Mouse (Mus musculus) stomach, embryonic 15.5 days (tissue): ENCODE measurements around the gene Gm28305. TPM values are rescaled to one million over a fixed set of nuclear protein-coding genes. Genes with fewer than 3 reads are reported as not detected.

Source experiments
- ATAC-seq: fragments of 200-750 bp; cut with Nextera tagmentation; 2 replicates; pipeline ENCODE4 v1.8.0; 2017; ENCODE audit warnings: low read depth, moderate number of reproducible peaks, moderate TSS enrichment; ENCODE audit not compliant: insufficient read depth, low FRiP score
- H3K27ac ChIP-seq: fragments of 300-500 bp; sonication (generic); 2 replicates; pipeline ENCODE4 v1.5.1; 2015; ENCODE audit warnings: mild to moderate bottlenecking, inconsistent platforms
- H3K27me3 ChIP-seq: fragments of 300-500 bp; sonication (generic); replicated peaks from 2 replicates; pipeline ENCODE4 v1.6.1; 2015; ENCODE audit warnings: inconsistent platforms
- H3K36me3 ChIP-seq: fragments of 300-500 bp; sonication (generic); 2 replicates; pipeline ENCODE4 v1.6.1; 2015; ENCODE audit warnings: inconsistent platforms
- H3K4me1 ChIP-seq: fragments of 300-500 bp; sonication (generic); 2 replicates; pipeline ENCODE4 v1.6.1; 2015; ENCODE audit warnings: inconsistent platforms
- H3K4me2 ChIP-seq: fragments of 300-500 bp; sonication (generic); 2 replicates; pipeline ENCODE4 v1.6.1; 2015; ENCODE audit warnings: mild to moderate bottlenecking, inconsistent platforms
- H3K4me3 ChIP-seq: fragments of 300-500 bp; sonication (generic); replicated peaks from 2 replicates; pipeline ENCODE4 v1.5.1; 2015; ENCODE audit warnings: inconsistent platforms
- H3K9ac ChIP-seq: fragments of 300-500 bp; sonication (generic); 2 replicates; pipeline ENCODE4 v1.6.1; 2015; ENCODE audit warnings: inconsistent platforms
- H3K9me3 ChIP-seq: fragments of 300-500 bp; sonication (generic); 2 replicates; pipeline ENCODE4 v1.6.1; 2016; ENCODE audit warnings: inconsistent platforms
- WGBS: fragments of 180-500 bp; shearing (Covaris S2); methylation state at CpG from one replicate; pipeline ENCODE4 v1.1.7; 2015; 5-methylcytosine and 5-hydroxymethylcytosine counted together
- polyA plus RNA-seq: library from polyadenylated mRNA; unstranded; fragments of >200 nt; fragmentation: Nextera tagmentation; extraction: Ambion mirVana; gene quantifications from 2 replicates; pipeline ENCODE4 v1.2.1, GENCODE M21; 2015

Gene Gm28305
- polyA plus RNA-seq, 1 experiment from 2014 or later = not detected

GRCm38 (mm10) chr9:104035261-104036015 lies 5.0 kb upstream of the Gm28305 start:
- no peak overlapping the region for H3K4me3 ChIP-seq
- no peaks in the 10 kb centered on the region; the same call in 1 of the 2 replicates for H3K36me3 ChIP-seq
- 48% methylated on average over 24 of the region's 24 CpGs for WGBS
- no peaks in the 10 kb centered on the region for H3K4me1 ChIP-seq
- no peak overlapping the region for H3K27ac ChIP-seq
- no peak overlapping the region for H3K4me2 ChIP-seq
- ATAC-seq = peak; percentile 39; the same call in 1 of the 2 replicates
- no peaks in the 10 kb centered on the region for H3K27me3 ChIP-seq
- no peak overlapping the region for H3K9ac ChIP-seq
- H3K9me3 ChIP-seq = no peaks in the 10 kb centered on the region

GRCm38 (mm10) chr9:104038266-104038665 lies 2.2 kb upstream of the Gm28305 start:
- H3K36me3 ChIP-seq = no peaks in the 10 kb centered on the region; the same call in 1 of the 2 replicates
- WGBS = 84% methylated on average over 13 of the region's 13 CpGs

GRCm38 (mm10) chr9:104039031-104039695 lies 1.3 kb upstream of the Gm28305 start:
- ATAC-seq = no peak
- H3K4me3 ChIP-seq = no peak overlapping the region
- 88% methylated on average over 21 of the region's 21 CpGs for WGBS
- H3K9me3 ChIP-seq = no peaks in the 10 kb centered on the region
- no peaks in the 10 kb centered on the region; the same call in 1 of the 2 replicates for H3K36me3 ChIP-seq
- no peak overlapping the region for H3K4me2 ChIP-seq
- no peak overlapping the region for H3K27ac ChIP-seq
- H3K27me3 ChIP-seq = no peaks in the 10 kb centered on the region
- no peak overlapping the region for H3K9ac ChIP-seq
- no peaks in the 10 kb centered on the region for H3K4me1 ChIP-seq

More at GRCm38 (mm10) chr9:104038266-104038665, 2.2 kb upstream of the Gm28305 start:
- no peaks in the 10 kb centered on the region for H3K27me3 ChIP-seq
- no peaks in the 10 kb centered on the region for H3K4me1 ChIP-seq
- H3K27ac ChIP-seq = no peak overlapping the region
- no peaks in the 10 kb centered on the region for H3K9me3 ChIP-seq
- no peak overlapping the region for H3K9ac ChIP-seq
- H3K4me2 ChIP-seq = no peak overlapping the region
- no peak overlapping the region for H3K4me3 ChIP-seq
- ATAC-seq = no peak

- no peak for ATAC-seq
- no peaks in the 10 kb centered on the region; the same call in 1 of the 2 replicates for H3K36me3 ChIP-seq
- no peaks in the 10 kb centered on the region for H3K4me1 ChIP-seq
- H3K4me2 ChIP-seq = no peak overlapping the region
- H3K9me3 ChIP-seq = no peaks in the 10 kb centered on the region
- no peaks in the 10 kb centered on the region for H3K27me3 ChIP-seq
- H3K9ac ChIP-seq = no peak overlapping the region
- no peak overlapping the region for H3K4me3 ChIP-seq
- 72% methylated on average over 4 of the region's 4 CpGs for WGBS
- no peak overlapping the region for H3K27ac ChIP-seq
Measured at GRCm38 (mm10) chr9:104039742-104040141, 720 bp upstream of the Gm28305 start.

- Histone ChIP-seq H3K4me3 (no peak overlapping the region), H3K4me1 (no peaks in the 10 kb centered on the region)
Measured at GRCm38 (mm10) chr9:104043676-104044075, 3.2 kb downstream of the Gm28305 start.

GRCm38 (mm10) chr9:104051028-104051427 lies 10.6 kb downstream of the Gm28305 start:
- no peak overlapping the region for H3K4me3 ChIP-seq
- H3K36me3 ChIP-seq = peaks cover 60% of the 10 kb centered on the region
- no peaks in the 10 kb centered on the region for H3K27me3 ChIP-seq
- no peaks in the 10 kb centered on the region for H3K4me1 ChIP-seq
- no peak overlapping the region for H3K4me2 ChIP-seq
- H3K9me3 ChIP-seq = no peaks in the 10 kb centered on the region
- no peak overlapping the region for H3K27ac ChIP-seq
- H3K9ac ChIP-seq = no peak overlapping the region
- WGBS = 93% methylated on average over 6 of the region's 6 CpGs
- no peak for ATAC-seq

More at GRCm38 (mm10) chr9:104043676-104044075, 3.2 kb downstream of the Gm28305 start:
- no peak overlapping the region for H3K4me2 ChIP-seq
- H3K36me3 ChIP-seq = peaks cover 12% of the 10 kb centered on the region
- no peak for ATAC-seq
- no peak overlapping the region for H3K9ac ChIP-seq
- no peaks in the 10 kb centered on the region for H3K27me3 ChIP-seq
- H3K27ac ChIP-seq = no peak overlapping the region
- 81% methylated on average over 4 of the region's 4 CpGs for WGBS
- no peaks in the 10 kb centered on the region for H3K9me3 ChIP-seq

GRCm38 (mm10) chr9:104062430-104063243 lies 22.2 kb downstream of the Gm28305 start, which contains the start of gene Uba5:
TSS of gene Uba5 (minus strand) at chr9:104063134.
- peaks cover 11% of the 10 kb centered on the region for H3K4me1 ChIP-seq
- peak within 1 kb of the TSS; percentile 75 for H3K27ac ChIP-seq
- H3K4me3 ChIP-seq = peak within 1 kb of the TSS; percentile 100
- peaks cover 13% of the 10 kb centered on the region; the same call in 1 of the 2 replicates for H3K36me3 ChIP-seq
- H3K27me3 ChIP-seq = no peaks in the 10 kb centered on the region
- peak within 1 kb of the TSS; percentile 93 for H3K9ac ChIP-seq
- peak within 1 kb of the TSS; percentile 83 for H3K4me2 ChIP-seq
- peak; percentile 70 for ATAC-seq
- H3K9me3 ChIP-seq = no peaks in the 10 kb centered on the region
- under 1% methylated on average over 59 of the region's 59 CpGs for WGBS

- H3K9ac ChIP-seq = peak within 1 kb of the TSS; percentile 93
- no peaks in the 10 kb centered on the region for H3K9me3 ChIP-seq
- H3K27me3 ChIP-seq = no peaks in the 10 kb centered on the region
- peaks cover 11% of the 10 kb centered on the region for H3K4me1 ChIP-seq
- peak within 1 kb of the TSS; percentile 75 for H3K27ac ChIP-seq
- H3K4me3 ChIP-seq = peak within 1 kb of the TSS; percentile 100
- WGBS = under 1% methylated on average over 30 of the region's 30 CpGs
- peak within 1 kb of the TSS; percentile 83 for H3K4me2 ChIP-seq
- H3K36me3 ChIP-seq = peaks cover 5% of the 10 kb centered on the region; the same call in 1 of the 2 replicates
- peak; percentile 92 for ATAC-seq
Measured at GRCm38 (mm10) chr9:104063244-104063961, 22.9 kb downstream of the Gm28305 start, which contains the start of gene Acad11. TSS of gene Acad11 (plus strand) at chr9:104063377.

- H3K4me2 ChIP-seq = no peak overlapping the region
- 30% methylated on average over 1 of the region's 1 CpGs for WGBS
Measured at GRCm38 (mm10) chr9:104064571-104064970, 24.1 kb downstream of the Gm28305 start.

GRCm38 (mm10) chr9:104070241-104070640 lies 29.8 kb downstream of the Gm28305 start:
- Histone ChIP-seq H3K9me3 (no peaks in the 10 kb centered on the region), H3K4me3 (no peak overlapping the region), H3K27ac (no peak overlapping the region), H3K4me2 (no peak overlapping the region), H3K9ac (no peak overlapping the region), H3K36me3 (no peaks in the 10 kb centered on the region), H3K27me3 (no peaks in the 10 kb centered on the region), H3K4me1 (no peaks in the 10 kb centered on the region)
- WGBS = 69% methylated on average over 4 of the region's 4 CpGs
- no peak for ATAC-seq

More at GRCm38 (mm10) chr9:104064571-104064970, 24.1 kb downstream of the Gm28305 start:
- no peaks in the 10 kb centered on the region for H3K27me3 ChIP-seq
- peaks cover 11% of the 10 kb centered on the region for H3K4me1 ChIP-seq
- no peak overlapping the region for H3K4me3 ChIP-seq
- no peak overlapping the region for H3K27ac ChIP-seq
- H3K9me3 ChIP-seq = no peaks in the 10 kb centered on the region
- ATAC-seq = no peak
- H3K36me3 ChIP-seq = peaks cover 5% of the 10 kb centered on the region; the same call in 1 of the 2 replicates
- H3K9ac ChIP-seq = no peak overlapping the region
